Mouse (Mus musculus) kidney, postnatal 25 days (tissue): ENCODE data around the gene Sfi1.
"Not testable (repeated sequence)": the region's sequence is repeated elsewhere in the genome, so short reads cannot be mapped to it uniquely, and the experiment has no call there.

Experiments
- DNase-seq, 2 experiments: peaks; one replicate each; pipeline ENCODE4 v3.0.0; 2021; ENCODE audit warnings: mixed read lengths in 2 of 2

Gene Sfi1

DNA sequence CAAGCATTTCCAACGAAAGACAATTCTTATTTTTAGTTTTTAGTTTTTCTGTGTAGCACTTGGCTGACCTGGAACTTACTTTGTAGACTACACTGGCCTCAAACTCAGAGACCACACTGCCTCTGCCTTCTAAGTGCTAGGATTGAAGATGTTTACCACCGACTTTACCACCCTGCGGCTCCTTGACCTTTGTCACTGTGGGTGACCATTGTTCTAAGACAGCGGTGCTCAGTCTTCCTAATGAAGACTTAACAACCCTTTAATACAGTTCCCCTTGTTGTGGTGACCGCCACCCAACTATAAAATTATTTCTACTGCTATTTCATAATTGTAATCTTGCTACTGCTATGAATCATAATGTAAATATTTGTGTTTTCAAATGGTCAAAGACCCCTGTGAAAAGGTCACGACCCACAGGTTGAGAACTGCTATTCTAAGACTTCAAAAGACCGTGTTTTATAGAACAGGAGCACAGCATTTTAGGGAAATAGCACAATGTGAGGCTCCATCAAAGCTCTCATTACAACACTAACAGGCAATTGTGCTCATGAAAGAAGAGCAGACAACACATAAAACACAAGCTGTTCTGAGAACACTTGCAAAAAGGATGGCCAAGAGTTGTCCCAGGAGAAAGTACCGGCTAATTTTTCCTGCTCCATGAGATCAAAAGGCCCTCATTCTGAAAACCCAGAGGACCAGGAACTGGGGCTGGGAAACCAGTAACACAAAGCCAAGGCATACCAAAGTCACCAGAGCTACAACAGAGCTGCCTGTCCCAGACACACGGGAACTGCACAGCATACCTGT, 47.7 kb downstream of the Sfi1 start:
- DNase-seq: peak; percentile 20 to 38

DNA sequence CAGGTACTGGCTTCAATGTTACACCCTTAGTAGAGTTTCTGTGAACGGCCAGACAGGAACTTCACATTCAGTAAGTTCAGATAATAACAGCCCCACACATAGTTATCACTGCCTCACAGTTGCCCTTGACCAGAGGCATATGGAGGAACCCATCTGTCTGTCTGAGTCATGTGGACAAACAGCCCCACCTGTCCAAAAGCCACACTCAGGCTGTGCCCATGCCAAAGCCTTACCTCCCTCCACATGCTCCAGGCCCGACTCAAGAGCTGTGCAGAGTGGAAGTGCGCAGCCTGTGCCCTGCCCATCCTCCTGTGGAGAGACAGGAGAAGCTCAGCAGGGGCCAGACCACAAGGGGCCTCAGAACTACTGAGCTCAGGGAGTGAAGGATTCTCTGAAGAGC, 49.3 kb downstream of the Sfi1 start:
- DNase-seq: peak in 1 of 2 experiments; percentile 14

DNA sequence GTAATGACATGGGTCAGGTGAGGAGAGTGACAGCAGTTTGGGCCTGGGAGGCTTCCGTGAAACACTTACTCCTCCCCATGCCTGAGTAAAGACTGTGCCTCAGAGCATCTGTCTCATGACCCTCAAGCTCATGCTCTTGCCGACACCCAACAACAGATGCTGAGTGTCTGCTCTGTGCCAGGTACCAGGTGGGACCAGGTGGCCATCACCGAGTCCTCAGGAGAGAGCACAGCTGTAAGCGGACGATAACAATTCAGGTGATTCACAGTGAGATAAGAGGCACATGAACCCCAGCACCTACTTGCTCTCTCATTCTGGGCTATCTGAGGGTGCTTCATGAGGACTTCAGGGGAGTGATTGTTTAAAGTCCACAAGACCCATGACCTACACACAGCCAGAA, 50.9 kb downstream of the Sfi1 start:
- DNase-seq: peak; percentile 72 to 89

DNA sequence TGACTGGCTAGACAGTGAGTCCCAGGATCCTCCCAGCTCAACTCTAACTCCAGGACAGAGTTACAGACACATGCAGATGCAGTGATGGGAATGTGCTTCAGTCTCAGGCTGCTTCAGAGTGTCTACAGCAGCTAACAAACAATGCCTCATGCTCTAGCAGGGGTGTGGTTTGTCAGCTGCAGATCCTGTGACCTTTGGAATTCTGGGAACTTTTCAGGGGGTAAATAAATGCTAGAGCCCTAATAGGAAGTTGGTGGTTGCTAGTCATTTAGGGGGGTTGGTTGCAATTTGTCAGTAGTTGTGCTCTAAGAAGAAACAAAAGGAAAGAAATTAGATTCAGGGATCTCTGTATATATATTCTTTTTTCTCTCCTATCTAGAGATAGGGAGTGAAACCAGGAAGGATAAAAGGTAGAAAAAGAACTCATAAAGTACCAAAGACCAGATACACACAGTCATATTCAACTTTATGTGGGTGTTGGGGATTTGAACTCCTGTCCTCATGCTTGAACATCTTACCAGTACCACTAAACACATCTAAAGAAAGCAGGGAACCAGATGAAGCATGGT, 52.2 kb downstream of the Sfi1 start:
- DNase-seq: not testable (repeated sequence)

DNA sequence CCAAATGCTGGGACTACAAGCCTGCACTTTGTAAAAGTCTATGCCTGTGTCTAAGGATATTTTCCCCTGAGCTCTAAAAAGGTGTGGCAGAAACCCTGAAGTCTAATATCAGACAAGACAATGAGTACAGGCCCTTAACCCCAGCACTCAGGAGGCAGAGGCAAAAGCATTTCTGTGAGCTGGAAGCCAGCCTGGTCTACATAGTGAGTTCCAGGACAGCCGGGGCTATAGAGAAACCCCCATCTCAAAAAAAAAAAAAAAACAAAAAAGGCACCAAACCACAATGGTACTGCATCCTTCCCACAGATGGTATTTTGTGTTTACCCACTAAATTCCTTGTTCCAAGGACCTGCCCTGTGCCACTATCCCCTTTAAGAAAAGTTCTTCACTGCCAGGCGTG, 54.9 kb downstream of the Sfi1 start:
- DNase-seq: peak; percentile 30 to 64

DNA sequence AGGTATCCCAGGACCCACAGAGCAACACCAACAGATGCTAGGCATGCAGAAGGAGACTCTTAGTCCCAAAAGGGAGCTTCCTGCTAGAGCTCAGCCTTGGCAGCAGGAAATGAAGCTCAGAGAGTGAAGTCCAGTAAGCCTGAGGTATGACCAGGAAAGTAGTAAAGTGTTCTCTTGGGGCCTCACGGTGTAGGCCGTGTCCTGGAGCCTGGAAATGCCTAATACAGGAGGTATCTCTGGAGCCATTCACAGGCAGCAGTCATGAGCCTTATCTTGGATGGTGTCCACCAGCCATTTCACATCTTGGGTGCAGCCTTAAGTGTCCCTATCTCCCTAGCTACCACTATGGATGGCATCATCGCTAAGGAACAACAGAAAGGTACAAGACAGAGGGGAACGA, 56.0 kb downstream of the Sfi1 start:
- DNase-seq: peak; percentile 37 to 73

DNA sequence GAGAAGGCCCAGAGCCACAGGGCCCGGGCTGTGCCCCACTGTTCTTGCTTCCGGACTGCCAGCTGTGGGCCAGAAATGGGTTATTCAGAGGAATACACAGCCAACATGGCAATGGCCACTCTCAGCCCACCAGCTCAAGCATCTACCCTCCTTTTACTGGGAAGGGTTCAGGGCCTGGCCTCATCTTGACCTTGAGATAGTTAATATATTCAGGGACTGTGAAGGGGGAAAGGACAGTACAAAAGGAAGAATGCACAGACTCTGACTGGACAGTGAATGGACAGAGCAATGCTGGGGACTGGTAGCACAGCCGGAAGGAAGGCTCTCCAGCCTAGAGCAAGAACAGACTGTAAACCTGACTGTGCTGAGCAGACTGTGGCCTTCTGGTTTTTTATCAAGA, 57.3 kb downstream of the Sfi1 start:
- DNase-seq: not testable (repeated sequence)

DNA sequence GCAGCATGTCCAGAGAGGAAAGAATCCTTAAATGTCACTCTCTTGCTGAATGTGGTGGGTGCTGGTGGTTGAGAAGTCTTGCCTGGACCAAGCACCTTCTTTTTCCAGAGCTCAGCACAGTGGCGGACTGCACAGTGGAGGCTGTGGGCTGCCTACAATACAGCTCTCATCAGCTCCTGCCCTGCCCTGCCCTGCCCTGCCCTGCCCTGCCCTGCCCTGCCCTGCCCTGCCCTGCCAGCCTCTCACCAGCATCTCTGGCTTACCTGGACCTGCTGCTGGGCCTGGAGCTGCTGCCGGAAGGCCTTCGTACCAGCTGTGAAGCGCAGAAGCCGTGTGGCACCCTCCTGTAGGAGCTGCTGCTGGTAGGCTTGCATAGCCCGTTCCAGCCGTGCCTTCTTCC, 57.9 kb downstream of the Sfi1 start:
- DNase-seq: not testable (repeated sequence)

DNA sequence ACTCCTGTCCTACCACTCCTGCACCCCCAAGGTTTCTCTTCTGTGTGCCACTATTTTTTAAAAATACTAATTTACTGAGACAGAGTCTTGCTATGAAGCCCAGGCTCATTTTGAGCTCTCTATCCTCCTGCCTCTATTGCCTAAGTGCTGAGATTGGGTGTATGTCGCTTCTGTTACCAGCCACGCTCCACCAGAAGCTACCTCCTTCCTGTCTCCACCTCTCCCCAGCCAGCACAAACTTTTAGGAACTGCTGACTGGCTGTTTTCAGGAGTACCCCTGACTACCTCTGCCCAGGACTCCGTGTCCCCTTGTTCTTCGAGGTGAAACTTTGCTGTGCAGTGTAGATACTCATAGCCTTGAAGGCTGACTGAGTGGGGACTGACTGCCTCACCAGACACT, 59.9 kb downstream of the Sfi1 start:
- not testable (repeated sequence) for DNase-seq

DNA sequence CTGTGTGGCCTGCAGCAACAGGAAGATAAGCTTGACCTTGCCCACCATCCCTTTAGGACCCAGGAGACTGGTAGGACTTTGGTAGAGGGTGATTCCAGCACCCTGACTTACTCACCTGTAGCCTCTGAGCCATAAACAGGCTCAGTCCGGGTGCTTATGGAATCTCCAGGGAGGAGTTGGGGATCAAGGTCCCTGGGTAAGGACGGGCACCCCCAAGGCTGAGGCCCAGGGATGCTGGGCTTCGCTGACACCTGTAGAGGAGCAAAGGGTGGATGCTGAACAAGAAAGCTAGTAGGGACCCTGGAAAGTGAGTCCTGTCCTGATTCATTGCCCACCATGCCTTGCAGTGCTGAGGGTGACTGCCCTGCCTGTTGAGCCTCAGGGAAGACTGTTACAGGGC, 60.3 kb downstream of the Sfi1 start:
- peak in 1 of 2 experiments; percentile 62 for DNase-seq

DNA sequence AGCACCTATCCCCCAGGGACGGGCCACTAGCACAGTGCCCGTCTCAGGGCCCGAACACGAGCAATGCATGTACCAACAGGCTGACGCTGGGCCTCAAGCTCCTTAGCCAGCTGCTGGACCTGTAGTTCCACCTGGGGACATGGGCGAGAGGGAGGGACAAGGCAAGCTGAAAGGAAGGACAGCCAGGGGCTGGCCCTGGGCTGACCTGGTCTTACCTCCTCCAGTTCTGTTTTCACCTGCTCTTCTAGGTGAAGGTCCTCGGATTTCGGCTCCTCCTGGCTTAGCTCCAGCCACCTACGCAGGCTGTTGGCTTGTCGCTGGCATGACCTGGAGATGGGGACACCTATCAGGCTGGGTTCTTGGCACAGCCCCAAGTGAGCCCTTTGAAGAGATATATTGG, 61.3 kb downstream of the Sfi1 start:
- peak; percentile 54 to 86 for DNase-seq

DNA sequence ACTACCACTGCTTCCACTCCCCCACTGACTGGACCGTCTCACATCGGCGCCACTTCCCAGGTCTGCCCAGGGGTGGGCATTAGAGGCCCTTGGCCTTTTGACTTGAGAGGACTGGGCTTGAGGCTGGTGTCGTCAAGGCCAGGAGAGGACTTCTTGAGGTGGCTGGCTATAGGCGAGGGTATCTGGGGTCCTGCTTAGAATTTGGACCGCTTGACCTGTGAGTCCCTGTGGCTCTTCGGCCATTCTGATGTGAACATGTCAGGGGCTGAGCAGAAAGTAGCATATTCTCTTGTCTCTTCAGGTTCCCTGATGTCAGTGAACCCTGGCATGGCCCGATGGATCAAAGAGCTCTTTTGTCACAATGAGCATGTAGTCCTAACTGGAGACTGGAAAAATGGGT, 63.4 kb downstream of the Sfi1 start:
- DNase-seq: peak; percentile 67 to 88

DNA sequence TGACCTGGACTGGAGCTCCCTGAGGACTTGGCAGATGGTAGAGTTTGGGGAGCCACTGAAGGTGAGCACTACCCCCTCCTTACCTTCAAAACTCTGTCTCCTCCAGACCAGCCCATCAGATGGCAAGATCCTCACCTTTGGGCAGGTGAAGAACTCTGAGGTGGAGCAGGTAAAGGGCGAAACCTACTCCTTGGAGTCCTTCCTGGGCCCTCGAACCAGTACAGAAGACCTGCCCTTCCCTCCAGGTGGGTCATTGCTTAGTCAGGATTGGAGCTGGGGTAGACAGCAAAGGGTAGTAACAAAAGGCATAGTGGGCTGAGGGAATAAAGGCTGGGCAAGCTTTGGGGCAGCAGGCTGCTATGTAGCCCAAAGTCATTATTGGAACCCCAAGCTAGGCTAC, 64.0 kb downstream of the Sfi1 start:
- not testable (repeated sequence) for DNase-seq

DNA sequence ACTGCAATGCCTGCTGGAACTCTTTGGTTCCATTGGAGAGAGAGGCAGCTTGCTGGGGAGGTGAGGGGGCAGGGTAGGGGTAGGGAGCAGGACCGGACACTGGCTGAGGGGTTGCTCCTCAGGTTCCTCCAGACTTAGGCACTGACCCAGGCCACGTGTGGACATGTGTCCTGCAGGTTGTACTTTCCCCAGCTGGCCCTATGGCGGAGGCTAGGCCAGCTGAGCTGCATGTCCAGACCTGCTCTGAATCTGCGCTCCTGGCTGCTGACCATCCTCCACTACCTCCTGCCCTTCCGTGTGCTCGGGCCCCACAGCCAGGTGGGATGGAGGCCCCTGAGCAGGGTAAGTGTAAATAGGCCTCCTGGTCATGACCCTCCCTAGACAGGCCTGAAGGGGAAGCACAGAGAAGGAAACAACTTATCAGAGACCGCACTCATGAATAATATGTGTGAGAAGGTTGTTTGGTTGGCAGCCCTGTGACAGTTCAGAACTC, 65.9 kb downstream of the Sfi1 start:
- peak; percentile 25 to 84 for DNase-seq

DNA sequence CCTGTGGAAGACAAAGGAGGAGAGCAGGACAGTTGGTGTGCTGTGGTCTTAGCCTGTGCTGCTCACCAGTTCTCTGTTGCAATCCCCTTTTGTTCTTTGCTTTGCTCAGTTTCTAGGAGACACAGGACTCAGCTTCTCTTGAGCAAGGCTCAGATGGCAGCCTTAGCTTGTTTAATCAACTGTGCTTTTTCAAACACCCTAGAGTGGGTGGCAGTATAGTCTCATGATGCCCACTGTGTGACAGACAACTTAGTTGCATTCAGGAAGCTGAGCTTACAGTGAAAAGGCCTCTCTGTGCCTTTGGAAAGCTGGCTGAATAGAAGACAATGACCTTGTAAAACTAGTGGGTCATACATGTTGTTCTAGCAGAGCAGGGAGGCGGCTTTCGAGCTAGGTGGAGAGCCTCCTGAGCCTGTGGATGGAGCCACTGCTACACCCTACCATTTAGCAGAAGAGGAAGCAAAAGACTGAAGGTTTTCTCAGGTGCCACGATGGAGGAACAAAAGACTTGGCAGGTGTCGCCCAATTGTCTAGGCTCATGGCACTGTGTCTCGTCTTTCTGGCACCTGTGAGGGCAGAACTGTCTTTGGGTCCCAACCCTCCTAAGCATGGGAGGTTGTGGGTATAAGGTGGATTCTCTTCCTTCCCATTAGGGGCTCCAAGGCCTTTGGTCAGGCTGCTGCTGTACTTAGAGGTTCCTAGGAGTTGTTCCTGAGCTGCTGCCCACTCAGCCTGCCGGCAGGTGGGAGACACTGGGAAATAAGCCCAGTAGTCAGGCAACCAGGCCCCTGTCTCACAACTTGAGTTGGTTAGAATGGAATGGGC, 66.6 kb downstream of the Sfi1 start:
- peak; percentile 74 to 91 for DNase-seq

DNA sequence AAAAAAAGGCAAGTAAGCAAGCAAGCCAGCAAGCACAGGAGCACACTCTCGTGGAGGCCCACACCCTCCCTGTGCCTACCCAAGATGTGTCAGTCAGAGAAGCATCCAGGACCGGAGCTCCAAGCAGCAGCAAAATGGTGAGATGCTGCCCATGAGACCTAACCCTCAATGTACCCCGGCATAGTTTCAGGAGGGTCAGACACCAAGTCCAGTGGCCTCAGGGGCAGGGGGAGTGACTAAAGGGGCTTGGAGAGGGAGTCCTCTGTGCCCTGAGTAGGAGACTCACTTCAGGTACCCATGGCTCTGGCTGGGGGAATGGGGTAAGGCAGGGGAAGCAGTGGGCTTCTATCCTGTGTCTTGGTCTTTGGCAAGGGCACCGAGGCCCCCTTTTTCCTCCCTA, 67.3 kb downstream of the Sfi1 start:
- DNase-seq: not testable (repeated sequence)

DNA sequence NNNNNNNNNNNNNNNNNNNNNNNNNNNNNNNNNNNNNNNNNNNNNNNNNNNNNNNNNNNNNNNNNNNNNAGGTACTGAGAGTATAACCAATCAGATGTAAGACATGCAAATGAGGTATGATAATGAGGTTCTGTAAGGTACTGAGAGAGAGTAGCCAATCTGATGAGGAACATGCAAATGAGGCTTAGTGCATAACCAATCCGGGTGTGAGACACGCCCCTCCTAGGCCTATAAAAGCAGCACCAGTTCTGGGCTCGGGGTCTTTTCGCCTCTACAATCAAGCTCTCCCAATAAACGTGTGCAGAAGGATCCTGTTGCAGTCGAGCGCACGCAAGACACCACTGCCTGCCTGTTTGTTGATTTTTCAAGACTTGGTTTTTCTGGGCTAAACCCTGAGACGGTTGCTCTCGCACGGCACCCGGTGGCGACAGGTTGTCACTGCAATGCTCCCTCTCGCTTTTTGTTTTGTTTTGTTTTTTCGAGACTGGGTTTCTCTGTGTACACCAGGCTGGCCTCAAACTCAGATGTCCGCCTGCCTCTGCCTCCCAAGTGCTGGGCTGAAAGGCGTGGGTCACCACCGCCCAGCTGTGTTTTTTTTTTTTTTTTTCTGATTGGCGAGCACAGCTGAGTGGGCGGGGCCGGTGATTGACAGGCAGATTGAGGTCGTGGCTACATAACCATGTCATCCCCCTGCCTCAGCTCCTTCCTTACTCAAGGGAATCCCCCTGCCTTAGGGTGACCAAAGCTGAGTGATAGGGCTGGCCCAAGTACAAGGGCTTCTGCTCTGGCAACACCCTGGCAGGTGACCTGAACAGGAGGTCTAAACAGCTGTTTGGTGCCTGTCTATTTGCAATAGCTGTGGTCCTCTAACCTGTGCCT, 68.1 kb downstream of the Sfi1 start:
- peak in 1 of 2 experiments; percentile 33 for DNase-seq

DNA sequence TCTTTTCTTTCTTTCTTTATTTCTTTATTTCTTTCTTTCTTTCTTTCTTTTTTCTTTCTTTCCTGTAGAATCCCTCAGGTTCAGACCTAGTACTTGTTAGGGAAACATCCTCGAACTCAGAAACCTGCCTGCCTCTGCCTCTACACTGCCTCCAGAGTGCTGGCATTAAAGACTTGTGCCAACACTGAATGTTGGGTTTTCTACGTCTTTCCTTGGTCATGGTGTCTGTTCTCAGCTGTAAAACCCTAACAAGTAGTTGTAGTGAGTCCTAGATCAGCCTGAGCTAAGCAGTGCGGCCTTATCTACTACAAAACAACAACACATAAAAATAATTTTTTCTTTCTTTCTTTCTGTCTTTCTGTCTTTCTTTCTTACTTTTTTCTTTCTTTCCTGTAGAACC, 78.9 kb downstream of the Sfi1 start:
- no peak for DNase-seq

DNA sequence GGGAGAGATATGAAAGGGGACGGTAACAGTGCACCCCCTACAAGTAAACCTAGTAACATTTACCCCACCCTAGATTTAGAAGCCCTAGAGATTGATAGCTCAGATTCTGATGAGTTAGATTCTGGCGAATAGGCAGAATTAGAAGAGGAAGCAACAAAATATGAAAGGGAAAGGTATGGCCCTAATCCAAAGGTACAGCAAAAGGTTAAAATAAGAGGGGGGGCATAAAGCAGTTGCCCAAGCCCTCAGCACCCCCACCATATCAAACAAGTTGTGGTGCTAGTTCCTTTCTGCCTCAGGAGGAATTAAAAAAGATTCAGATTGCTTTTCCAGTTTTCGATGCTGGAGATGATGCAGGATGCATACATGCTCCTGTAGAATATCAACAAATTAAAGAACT, 87.1 kb downstream of the Sfi1 start:
- no peak for DNase-seq

DNA sequence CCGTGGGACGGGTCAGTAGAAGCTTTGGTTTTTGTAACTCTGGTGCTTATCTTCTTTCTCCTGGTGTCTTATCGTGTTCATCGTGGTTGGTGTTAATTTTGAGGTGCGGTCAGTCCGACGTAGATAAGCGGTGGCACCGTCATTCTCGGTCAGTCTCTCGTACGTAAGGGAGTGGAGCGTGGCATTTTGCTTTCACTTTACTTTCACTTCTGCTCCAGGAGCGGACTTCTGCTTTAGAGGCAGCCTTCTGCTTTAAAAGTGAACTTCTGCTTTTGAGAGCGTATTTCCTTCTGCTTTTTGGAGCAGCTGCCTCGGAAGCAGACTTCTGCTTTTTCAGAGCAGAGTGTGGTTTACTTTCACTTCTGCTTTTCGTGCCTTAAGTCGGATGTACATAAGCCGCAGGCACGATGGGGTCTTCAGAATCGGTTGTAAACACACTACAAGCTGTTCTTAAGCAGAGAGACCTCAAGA, 88.0 kb downstream of the Sfi1 start:
- no peak for DNase-seq

DNA sequence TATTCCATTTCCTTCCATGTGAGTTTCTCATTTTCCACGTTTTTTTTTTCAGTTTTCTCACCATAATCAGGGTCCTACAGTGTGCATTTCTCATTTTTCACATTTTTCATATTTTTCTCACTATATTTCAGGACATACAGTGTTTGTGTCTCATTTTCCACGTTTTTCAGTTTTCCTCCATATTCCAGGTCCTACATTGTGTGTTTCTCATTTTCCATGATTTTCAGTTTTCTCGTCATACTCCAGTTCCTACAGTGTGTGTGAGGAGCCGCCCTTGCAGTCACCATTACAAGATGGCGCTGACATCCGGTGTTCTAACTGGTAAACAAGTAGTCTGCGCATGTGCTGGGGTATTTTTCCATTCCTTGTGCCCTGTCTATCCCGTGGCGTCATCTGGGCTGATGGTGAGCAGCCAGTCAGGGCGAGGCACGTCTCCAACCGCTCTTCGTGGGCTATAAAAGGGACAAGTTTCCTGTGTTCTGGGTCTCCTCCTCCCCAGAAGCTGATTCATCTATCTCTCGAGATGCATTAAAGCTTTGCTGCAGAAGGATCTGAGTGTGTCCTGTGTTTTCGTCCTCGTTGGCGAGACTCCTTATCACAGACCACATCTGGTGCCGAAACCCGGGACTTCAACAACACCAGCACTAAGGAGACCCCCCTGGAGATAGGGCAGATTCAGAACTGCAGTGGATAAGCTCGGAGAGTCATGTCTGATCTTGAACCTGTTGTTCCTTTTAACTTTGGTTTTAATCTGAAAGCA, 88.6 kb downstream of the Sfi1 start:
- peak; percentile 18 to 38 for DNase-seq
